Mouse (Mus musculus): ENCODE measurements around the gene Rbm38. TPM values are rescaled to one million over a fixed set of nuclear protein-coding genes. Genes with fewer than 3 reads are reported as not detected.

Rbm38 gene
- polyA plus RNA-seq, 1 experiment: 60.9 TPM

- no peak for DNase-seq (ENCODE audit: low read depth)
- TF ChIP-seq CTCF (IDR thresholded peaks at IDR 0.05; ENCODE audit: borderline replicate concordance, extremely low read depth, insufficient read depth, insufficient read length) (no peak), POLR2A (IDR thresholded peaks at IDR 0.05; ENCODE audit: borderline replicate concordance, extremely low read depth, insufficient read depth, insufficient read length, poor library complexity, severe bottlenecking) (no peak)
These were observed 28.9 kb downstream of the Rbm38 start for GRCm38 (mm10) chr2:173049231-173049630.

DNA sequence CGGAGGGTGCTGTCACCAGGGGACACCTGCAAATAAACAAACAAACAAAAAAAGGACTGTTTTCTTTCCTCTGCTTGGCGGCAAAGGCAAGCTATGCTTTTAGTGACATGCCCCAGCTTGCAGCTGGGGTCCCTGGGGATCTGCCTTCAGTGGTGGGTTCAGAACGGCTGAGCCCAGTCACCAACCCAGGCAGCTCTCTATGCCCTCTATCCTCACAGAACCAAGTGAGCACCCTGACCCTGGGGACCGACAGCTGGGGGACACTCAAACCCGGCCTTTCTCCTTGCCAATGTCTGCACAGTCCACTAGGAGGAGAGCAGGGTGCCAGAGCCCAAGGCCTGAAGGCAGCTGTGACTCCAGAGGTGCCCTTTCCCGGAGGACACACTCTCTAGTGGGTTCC, 29.5 kb downstream of the Rbm38 start:
- TF ChIP-seq POLR2A (IDR thresholded peaks at IDR 0.05; ENCODE audit: borderline replicate concordance, extremely low read depth, insufficient read depth, insufficient read length, poor library complexity, severe bottlenecking): no peak
- no peak for DNase-seq (ENCODE audit: low read depth)

DNA sequence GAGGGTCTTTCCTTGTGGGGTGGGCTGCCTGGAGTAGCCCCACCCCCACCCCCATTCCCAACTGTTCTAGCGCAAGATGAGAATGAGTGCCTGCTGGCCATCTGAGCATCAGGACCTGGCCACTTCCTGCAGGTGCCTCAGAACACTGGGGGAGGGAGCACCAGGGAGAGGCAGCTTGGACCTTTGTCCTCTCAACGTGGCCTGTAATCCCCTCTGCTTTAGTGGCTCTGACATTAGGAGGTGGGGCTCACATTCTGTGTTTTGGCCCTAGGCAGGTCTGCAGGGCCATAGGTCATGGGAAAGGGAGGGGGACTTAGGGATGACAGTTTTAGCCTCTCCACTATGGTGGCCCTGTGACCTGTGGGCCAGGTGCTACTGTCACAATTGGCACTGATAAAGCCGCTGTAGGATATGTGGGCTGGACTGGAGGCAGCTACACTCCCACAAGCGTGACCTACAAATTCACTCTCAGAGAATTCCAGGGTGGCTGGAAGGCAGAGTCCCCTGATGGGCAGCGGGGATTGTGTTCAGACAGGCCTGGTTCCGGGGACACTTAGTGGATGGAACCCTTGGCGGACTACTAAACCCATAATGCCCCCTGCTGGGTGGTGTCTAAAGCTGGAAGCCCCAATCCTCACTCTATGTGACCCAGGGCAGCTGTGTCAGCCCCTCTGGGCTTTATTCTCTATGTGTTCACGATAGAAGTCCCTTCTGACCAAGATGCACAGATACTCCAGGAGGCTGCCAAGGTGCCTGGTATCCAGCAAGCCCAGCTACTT, 30.5 kb downstream of the Rbm38 start:
- TF ChIP-seq CTCF (IDR thresholded peaks at IDR 0.05; ENCODE audit: borderline replicate concordance, extremely low read depth, insufficient read depth, insufficient read length) (no peak), POLR2A (IDR thresholded peaks at IDR 0.05; ENCODE audit: borderline replicate concordance, extremely low read depth, insufficient read depth, insufficient read length, poor library complexity, severe bottlenecking) (no peak)

DNA sequence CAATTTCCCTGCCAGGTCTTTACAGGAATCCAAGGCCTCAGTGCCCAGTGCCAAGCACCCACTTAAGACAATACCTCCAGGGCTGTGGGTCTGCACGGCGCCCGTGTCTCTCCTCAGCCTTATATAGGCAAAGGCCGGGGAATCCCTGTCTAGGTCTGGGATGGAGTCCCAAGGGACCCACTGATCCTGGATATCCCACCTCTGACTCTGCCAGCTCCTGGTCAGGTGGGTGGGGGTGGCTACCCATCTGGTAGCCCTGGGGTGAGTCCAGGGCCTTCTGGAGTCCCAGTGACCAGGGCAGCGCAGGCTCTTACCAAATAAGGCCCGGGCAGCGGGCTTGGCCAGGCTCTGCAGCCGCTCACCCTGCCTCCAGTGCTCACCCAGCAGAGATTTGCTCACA, 32.6 kb downstream of the Rbm38 start:
- no peak for DNase-seq (ENCODE audit: low read depth)
- no peak for TF ChIP-seq POLR2A (IDR thresholded peaks at IDR 0.05; ENCODE audit: borderline replicate concordance, extremely low read depth, insufficient read depth, insufficient read length, poor library complexity, severe bottlenecking)
- TF ChIP-seq CTCF (IDR thresholded peaks at IDR 0.05; ENCODE audit: borderline replicate concordance, extremely low read depth, insufficient read depth, insufficient read length): no peak

More for the DNA sequence above, 30.5 kb downstream of the Rbm38 start:
- no peak for DNase-seq (ENCODE audit: low read depth)

DNA sequence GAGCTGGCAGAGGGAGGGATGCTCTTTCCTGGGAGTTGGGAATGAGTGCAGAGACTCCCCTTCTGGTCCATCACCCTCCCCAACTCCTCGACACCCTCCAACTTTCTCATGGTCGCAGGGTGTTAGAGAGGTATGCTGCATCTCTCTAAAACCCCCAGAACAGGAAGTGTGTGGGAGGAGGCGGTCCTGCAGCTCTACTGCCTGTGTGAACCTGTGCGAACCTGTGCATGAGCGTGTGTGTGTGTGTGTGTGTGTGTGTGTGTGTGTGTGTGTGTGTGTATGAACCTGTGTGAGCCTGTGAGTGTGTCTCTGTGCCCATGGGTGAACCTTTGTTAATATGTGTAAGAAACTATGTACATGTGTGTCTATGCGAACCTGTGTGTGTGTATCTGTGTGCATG, 33.5 kb downstream of the Rbm38 start:
- no peak for DNase-seq (ENCODE audit: low read depth)
- TF ChIP-seq POLR2A (IDR thresholded peaks at IDR 0.05; ENCODE audit: borderline replicate concordance, extremely low read depth, insufficient read depth, insufficient read length, poor library complexity, severe bottlenecking) (no peak), CTCF (IDR thresholded peaks at IDR 0.05; ENCODE audit: borderline replicate concordance, extremely low read depth, insufficient read depth, insufficient read length) (no peak)

DNA sequence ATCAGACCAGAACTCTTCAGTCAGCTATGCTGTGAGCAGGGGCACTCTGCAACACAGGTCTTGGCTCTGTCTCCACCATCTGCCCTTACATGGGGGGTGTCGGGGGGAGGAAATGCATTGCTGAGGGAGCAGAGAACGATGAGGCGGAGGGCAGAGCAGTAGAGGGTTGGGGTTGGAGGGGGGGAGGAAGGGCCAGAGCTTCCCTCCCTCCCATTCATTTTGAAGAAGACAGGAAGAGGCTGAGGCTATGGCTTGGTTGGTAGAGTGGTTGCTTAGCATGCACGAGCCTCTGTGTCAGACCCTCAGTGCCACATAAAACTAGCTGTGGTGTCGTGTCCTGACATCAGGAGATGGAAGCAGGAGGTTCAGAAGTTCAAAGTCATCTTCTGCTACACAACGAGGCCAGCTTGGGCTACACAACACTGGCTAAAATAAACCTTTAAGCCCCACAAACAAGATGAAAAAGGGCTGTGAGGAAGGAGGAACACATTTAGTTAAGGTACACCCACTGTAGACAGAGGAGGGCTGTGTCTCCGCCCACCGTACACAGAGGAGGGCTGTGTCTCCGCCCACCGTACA, 36.1 kb downstream of the Rbm38 start:
- TF ChIP-seq POLR2A (IDR thresholded peaks at IDR 0.05; ENCODE audit: borderline replicate concordance, extremely low read depth, insufficient read depth, insufficient read length, poor library complexity, severe bottlenecking) (no peak), CTCF (IDR thresholded peaks at IDR 0.05; ENCODE audit: borderline replicate concordance, extremely low read depth, insufficient read depth, insufficient read length) (no peak)

GRCm38 (mm10) chr2:173056882-173057315, 36.6 kb downstream of the Rbm38 start:
- no peak for DNase-seq (ENCODE audit: low read depth)
- TF ChIP-seq CTCF (IDR thresholded peaks at IDR 0.05; ENCODE audit: borderline replicate concordance, extremely low read depth, insufficient read depth, insufficient read length): no peak
- TF ChIP-seq POLR2A (IDR thresholded peaks at IDR 0.05; ENCODE audit: borderline replicate concordance, extremely low read depth, insufficient read depth, insufficient read length, poor library complexity, severe bottlenecking): no peak

More for the DNA sequence above, 36.1 kb downstream of the Rbm38 start:
- no peak for DNase-seq (ENCODE audit: low read depth)

- DNase-seq (ENCODE audit: low read depth): no peak
- TF ChIP-seq CTCF (IDR thresholded peaks at IDR 0.05; ENCODE audit: borderline replicate concordance, extremely low read depth, insufficient read depth, insufficient read length) (no peak), POLR2A (IDR thresholded peaks at IDR 0.05; ENCODE audit: borderline replicate concordance, extremely low read depth, insufficient read depth, insufficient read length, poor library complexity, severe bottlenecking) (no peak)
These were observed 37.3 kb downstream of the Rbm38 start for GRCm38 (mm10) chr2:173057623-173058022.

DNA sequence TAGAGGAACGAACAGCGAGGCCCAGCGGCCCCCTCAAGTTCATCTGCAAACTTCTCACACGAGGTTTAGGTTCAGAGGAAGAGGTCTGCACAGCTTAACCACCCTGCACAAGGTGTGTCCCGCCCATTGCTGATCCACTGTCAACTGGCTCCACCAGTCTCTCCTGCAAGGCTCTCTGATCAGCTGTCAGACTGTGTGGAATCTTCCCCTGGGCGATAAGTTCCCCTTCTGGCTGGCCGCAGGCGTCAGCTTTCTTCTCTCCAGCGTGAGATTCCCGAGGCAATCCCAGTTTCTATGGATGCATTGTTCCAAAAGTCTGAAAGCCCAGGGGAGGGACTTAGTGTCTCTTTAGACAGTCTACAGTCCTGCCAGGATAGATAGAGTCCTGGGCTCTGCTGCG, 38.0 kb downstream of the Rbm38 start:
- DNase-seq (ENCODE audit: low read depth): peak; percentile 18
- TF ChIP-seq POLR2A (IDR thresholded peaks at IDR 0.05; ENCODE audit: borderline replicate concordance, extremely low read depth, insufficient read depth, insufficient read length, poor library complexity, severe bottlenecking) (no peak), CTCF (IDR thresholded peaks at IDR 0.05; ENCODE audit: borderline replicate concordance, extremely low read depth, insufficient read depth, insufficient read length) (no peak)

DNA sequence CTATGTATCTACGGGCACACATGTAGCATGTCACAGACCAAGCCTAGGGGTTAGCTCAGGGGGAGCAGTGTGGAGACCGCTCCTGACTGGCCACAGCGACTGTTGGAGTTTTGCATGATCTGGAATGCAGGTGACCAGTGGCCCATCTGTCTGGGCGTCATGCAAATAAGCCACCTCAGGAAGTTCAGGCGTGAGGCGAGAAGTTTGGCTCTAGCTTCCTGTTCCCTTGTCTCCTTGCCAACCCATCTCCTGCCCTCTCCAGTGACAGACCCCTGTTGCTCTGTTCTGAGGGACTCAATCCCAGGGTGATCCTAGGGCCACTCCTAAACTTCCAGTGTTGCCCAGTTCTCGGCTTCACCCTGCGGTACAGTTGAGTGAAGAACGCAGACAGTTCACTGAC, 40.2 kb downstream of the Rbm38 start:
- no peak for DNase-seq (ENCODE audit: low read depth)
- no peak for TF ChIP-seq CTCF (IDR thresholded peaks at IDR 0.05; ENCODE audit: borderline replicate concordance, extremely low read depth, insufficient read depth, insufficient read length)
- TF ChIP-seq POLR2A (IDR thresholded peaks at IDR 0.05; ENCODE audit: borderline replicate concordance, extremely low read depth, insufficient read depth, insufficient read length, poor library complexity, severe bottlenecking): no peak

GRCm38 (mm10) chr2:173061443-173062351, 41.4 kb downstream of the Rbm38 start:
- DNase-seq (ENCODE audit: low read depth): no peak
- TF ChIP-seq POLR2A (IDR thresholded peaks at IDR 0.05; ENCODE audit: borderline replicate concordance, extremely low read depth, insufficient read depth, insufficient read length, poor library complexity, severe bottlenecking) (no peak), CTCF (IDR thresholded peaks at IDR 0.05; ENCODE audit: borderline replicate concordance, extremely low read depth, insufficient read depth, insufficient read length) (0 out of 2 replicates have a peak, but pooled peaks have one; percentile 8)
